Mouse (Mus musculus) lung, embryonic 15.5 days (tissue): ENCODE measurements at regions not wholly inside any gene's neighbourhood (a gene's known extent, or its start where the extent isn't known, plus 50 kb on each side); places are given as distances from the start of the nearest gene placed in this dataset.

Experiments used
- ATAC-seq: fragments of 200-750 bp; cut with Nextera tagmentation; 2 replicates; pipeline ENCODE4 v1.8.0; 2017; ENCODE audit warnings: moderate number of reproducible peaks, borderline replicate concordance; ENCODE audit not compliant: low FRiP score, low TSS enrichment; ENCODE audit errors: extremely low read depth
- H3K27ac ChIP-seq: fragments of 300-500 bp; sonication (generic); 2 replicates; pipeline ENCODE4 v1.5.1; 2015; ENCODE audit warnings: moderate library complexity, mild to moderate bottlenecking, inconsistent platforms
- H3K27me3 ChIP-seq: fragments of 300-500 bp; sonication (generic); 2 replicates; pipeline ENCODE4 v1.6.1; 2015; ENCODE audit warnings: inconsistent platforms
- H3K36me3 ChIP-seq: fragments of 300-500 bp; sonication (generic); 2 replicates; pipeline ENCODE4 v1.6.1; 2015; ENCODE audit warnings: inconsistent platforms
- H3K4me1 ChIP-seq: fragments of 300-500 bp; sonication (generic); 2 replicates; pipeline ENCODE4 v1.6.1; 2015; ENCODE audit warnings: inconsistent platforms
- H3K4me2 ChIP-seq: fragments of 300-500 bp; sonication (generic); 2 replicates; pipeline ENCODE4 v1.6.1; 2015; ENCODE audit warnings: inconsistent platforms, mild to moderate bottlenecking, moderate library complexity
- H3K4me3 ChIP-seq: fragments of 300-500 bp; sonication (generic); 2 replicates; pipeline ENCODE4 v1.5.1; 2015; ENCODE audit warnings: mild to moderate bottlenecking, inconsistent platforms
- H3K9ac ChIP-seq: fragments of 300-500 bp; sonication (generic); 2 replicates; pipeline ENCODE4 v1.6.1; 2015; ENCODE audit warnings: inconsistent platforms
- H3K9me3 ChIP-seq: fragments of 300-500 bp; sonication (generic); 2 replicates; pipeline ENCODE4 v1.6.1; 2016; ENCODE audit warnings: inconsistent platforms
- WGBS: fragments of 180-500 bp; shearing (Covaris S2); methylation state at CpG from one replicate; pipeline ENCODE4 v1.1.7; 2015; 5-methylcytosine and 5-hydroxymethylcytosine counted together

DNA sequence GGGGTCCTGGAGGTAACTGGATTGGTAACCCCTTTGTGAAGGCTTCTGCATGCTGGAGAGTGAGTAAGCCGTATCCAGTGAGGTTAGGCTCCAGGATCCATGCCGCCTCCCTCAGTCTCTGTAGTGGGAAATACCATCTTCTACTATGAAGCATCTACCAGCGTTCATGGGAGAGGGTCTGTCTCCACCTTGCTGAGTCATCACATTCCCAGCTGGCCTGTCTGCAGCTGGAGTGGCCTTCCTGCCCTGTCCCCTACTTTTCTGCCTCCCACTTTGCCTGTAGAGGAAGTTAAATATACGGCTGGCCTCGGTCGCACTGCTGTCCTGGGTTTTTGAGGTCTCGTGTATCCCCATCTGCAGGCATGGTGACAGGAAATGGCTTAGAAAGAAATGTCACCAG, 78.0 kb upstream of the Sec14l1 start:
- Histone ChIP-seq H3K36me3 (no peaks in the 10 kb centered on the region), H3K4me2 (no peak overlapping the region), H3K4me3 (no peak overlapping the region), H3K27ac (no peak overlapping the region), H3K9ac (no peak overlapping the region), H3K27me3 (no peaks in the 10 kb centered on the region; the same call in 1 of the 2 replicates), H3K4me1 (peaks cover 9% of the 10 kb centered on the region; the same call in 1 of the 2 replicates), H3K9me3 (no peaks in the 10 kb centered on the region)
- 39% methylated on average over 7 of the region's 7 CpGs for WGBS
- ATAC-seq, result no peak

- 35% methylated on average over 19 of the region's 20 CpGs for WGBS
- Histone ChIP-seq H3K4me1 (peaks cover 11% of the 10 kb centered on the region; the same call in 1 of the 2 replicates), H3K9ac (no peak overlapping the region), H3K27ac (no peak overlapping the region), H3K9me3 (no peaks in the 10 kb centered on the region), H3K4me3 (peak overlapping the region; percentile 17), H3K27me3 (peaks cover 4% of the 10 kb centered on the region; the same call in 1 of the 2 replicates), H3K36me3 (no peaks in the 10 kb centered on the region), H3K4me2 (peak overlapping the region; percentile 45)
- ATAC-seq, result peak; percentile 61; the same call in 1 of the 2 replicates
Observed at GRCm38 (mm10) chr11:117038282-117039106, 76.5 kb upstream of the Sec14l1 start.

DNA sequence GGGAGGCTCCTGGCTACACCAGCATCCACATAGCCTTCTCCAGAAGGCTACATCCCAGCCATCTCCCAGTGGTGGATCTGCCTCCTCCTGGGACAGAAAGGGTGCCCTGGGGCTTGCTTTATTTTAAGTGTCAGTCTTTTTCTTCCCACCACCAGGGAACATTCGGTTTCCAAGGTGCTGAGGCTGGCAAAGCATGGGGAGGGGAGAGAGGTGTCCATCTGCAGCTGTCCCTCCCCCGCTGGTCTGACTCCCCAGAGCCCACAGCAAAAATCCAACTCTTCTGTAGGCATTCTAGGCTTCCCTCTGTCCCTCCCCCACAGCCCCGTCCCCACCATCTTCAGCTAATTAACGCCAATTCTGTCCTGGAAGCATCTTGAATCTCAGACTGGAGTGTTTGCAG, 74.1 kb upstream of the Sec14l1 start:
- no peak overlapping the region for H3K4me2 ChIP-seq
- H3K36me3 ChIP-seq, result no peaks in the 10 kb centered on the region
- H3K27me3 ChIP-seq, result peaks cover 4% of the 10 kb centered on the region; the same call in 1 of the 2 replicates
- 13% methylated on average over 4 of the region's 4 CpGs for WGBS
- no peak for ATAC-seq
- H3K27ac ChIP-seq, result no peak overlapping the region
- no peak overlapping the region for H3K4me3 ChIP-seq
- H3K9ac ChIP-seq, result no peak overlapping the region
- H3K4me1 ChIP-seq, result peaks cover 11% of the 10 kb centered on the region; the same call in 1 of the 2 replicates
- H3K9me3 ChIP-seq, result no peaks in the 10 kb centered on the region

DNA sequence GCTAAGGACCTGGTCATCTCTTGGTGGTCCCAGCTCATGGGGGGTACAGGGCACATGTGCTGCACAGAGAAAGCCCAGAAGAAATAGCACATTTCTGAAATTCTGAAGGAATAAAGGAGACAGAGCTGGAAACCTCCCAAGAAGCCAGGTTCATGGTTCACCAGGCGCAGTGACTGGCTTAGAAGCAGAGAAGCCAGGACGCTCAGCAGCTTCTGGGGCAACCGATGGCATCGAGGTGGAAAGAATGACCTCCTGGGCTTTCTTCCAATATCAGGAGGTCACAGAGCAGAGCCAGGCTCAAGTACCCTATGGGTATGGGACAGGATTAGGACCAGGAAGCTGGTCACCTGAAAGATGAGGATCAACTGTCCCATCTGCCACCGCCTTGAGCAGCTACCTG, 72.6 kb upstream of the Sec14l1 start:
- WGBS, result 74% methylated on average over 5 of the region's 5 CpGs
- no peak overlapping the region for H3K9ac ChIP-seq
- H3K9me3 ChIP-seq, result no peaks in the 10 kb centered on the region
- H3K27ac ChIP-seq, result no peak overlapping the region
- ATAC-seq, result no peak
- no peaks in the 10 kb centered on the region for H3K36me3 ChIP-seq
- no peak overlapping the region for H3K4me3 ChIP-seq
- peaks cover 4% of the 10 kb centered on the region; the same call in 1 of the 2 replicates for H3K27me3 ChIP-seq
- no peak overlapping the region for H3K4me2 ChIP-seq
- H3K4me1 ChIP-seq, result peaks cover 9% of the 10 kb centered on the region; the same call in 1 of the 2 replicates

- ATAC-seq, result no peak
- no peaks in the 10 kb centered on the region for H3K36me3 ChIP-seq
- no peak overlapping the region for H3K27ac ChIP-seq
- no peak overlapping the region for H3K4me2 ChIP-seq
- H3K27me3 ChIP-seq, result peaks cover 4% of the 10 kb centered on the region; the same call in 1 of the 2 replicates
- no peak overlapping the region for H3K4me3 ChIP-seq
- no peaks in the 10 kb centered on the region for H3K9me3 ChIP-seq
- 4% methylated on average over 8 of the region's 8 CpGs for WGBS
- peaks cover 12% of the 10 kb centered on the region; the same call in 1 of the 2 replicates for H3K4me1 ChIP-seq
- no peak overlapping the region for H3K9ac ChIP-seq
Observed at GRCm38 (mm10) chr11:117043524-117043923, 71.4 kb upstream of the Sec14l1 start.

DNA sequence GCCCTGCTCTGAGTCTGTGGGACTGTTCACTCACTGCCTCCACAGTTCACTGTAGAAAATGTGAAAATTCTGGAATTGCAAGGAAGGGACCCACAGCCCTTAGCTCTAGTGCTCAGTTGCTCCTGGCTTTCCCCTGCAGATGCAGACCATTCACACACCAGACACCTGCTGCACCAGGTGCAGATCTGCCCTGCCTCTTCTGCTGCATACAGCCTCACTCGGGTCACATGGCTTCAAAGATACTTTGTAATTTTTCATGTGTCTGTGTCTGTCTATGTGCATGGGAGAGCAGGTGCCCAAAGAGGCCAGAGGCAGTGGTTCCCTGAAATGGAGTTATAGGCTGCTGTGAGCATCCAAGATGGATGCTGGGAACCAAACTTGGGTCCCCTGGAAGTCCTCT, 70.2 kb upstream of the Sec14l1 start:
- Histone ChIP-seq H3K4me2 (no peak overlapping the region), H3K9ac (no peak overlapping the region)
- 80% methylated on average over 1 of the region's 1 CpGs for WGBS

DNA sequence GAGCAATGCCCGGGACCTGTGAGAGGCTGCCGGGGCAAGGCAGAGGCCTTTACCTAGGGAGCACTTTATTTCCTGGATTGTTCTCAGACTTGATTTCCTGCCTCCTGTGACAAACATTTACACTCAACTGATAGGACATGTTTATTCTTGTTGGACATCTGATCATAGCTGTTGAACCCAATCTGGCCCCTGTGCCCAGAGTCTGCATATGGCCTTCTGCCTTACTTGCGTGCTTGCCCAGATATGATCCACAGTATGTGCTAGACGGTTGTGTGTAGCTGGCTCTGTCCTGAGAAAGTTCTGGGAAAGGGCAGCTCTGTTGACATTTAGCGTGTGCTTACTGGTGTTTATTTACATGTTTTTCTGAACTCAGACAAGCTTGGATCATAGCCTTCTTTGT, 68.3 kb upstream of the Sec14l1 start:
- H3K9me3 ChIP-seq, result no peaks in the 10 kb centered on the region
- H3K9ac ChIP-seq, result no peak overlapping the region
- ATAC-seq, result no peak
- peak overlapping the region; percentile 80; the same call in 1 of the 2 replicates for H3K27ac ChIP-seq
- H3K4me1 ChIP-seq, result peaks cover 12% of the 10 kb centered on the region; the same call in 1 of the 2 replicates
- 63% methylated on average over 5 of the region's 5 CpGs for WGBS
- no peak overlapping the region for H3K4me2 ChIP-seq
- H3K4me3 ChIP-seq, result no peak overlapping the region
- H3K36me3 ChIP-seq, result no peaks in the 10 kb centered on the region
- H3K27me3 ChIP-seq, result peaks cover 4% of the 10 kb centered on the region; the same call in 1 of the 2 replicates

More for the DNA sequence above, 70.2 kb upstream of the Sec14l1 start:
- H3K27ac ChIP-seq, result no peak overlapping the region
- no peak for ATAC-seq
- peaks cover 12% of the 10 kb centered on the region; the same call in 1 of the 2 replicates for H3K4me1 ChIP-seq
- H3K4me3 ChIP-seq, result no peak overlapping the region
- H3K9me3 ChIP-seq, result no peaks in the 10 kb centered on the region
- peaks cover 4% of the 10 kb centered on the region; the same call in 1 of the 2 replicates for H3K27me3 ChIP-seq
- H3K36me3 ChIP-seq, result no peaks in the 10 kb centered on the region

- Histone ChIP-seq H3K27me3 (peaks cover 3% of the 10 kb centered on the region; the same call in 1 of the 2 replicates), H3K9ac (no peak overlapping the region), H3K36me3 (no peaks in the 10 kb centered on the region), H3K4me2 (peak overlapping the region; percentile 17; the same call in 1 of the 2 replicates), H3K27ac (peak overlapping the region; percentile 80), H3K4me1 (peaks cover 12% of the 10 kb centered on the region; the same call in 1 of the 2 replicates), H3K4me3 (no peak overlapping the region), H3K9me3 (no peaks in the 10 kb centered on the region)
- peak; percentile 63; the same call in 1 of the 2 replicates for ATAC-seq
- 15% methylated on average over 22 of the region's 22 CpGs for WGBS
Observed at GRCm38 (mm10) chr11:117047172-117047950, 67.6 kb upstream of the Sec14l1 start.

GRCm38 (mm10) chr11:117048911-117049310, 66.1 kb upstream of the Sec14l1 start:
- Histone ChIP-seq H3K4me1 (peaks cover 10% of the 10 kb centered on the region; the same call in 1 of the 2 replicates), H3K36me3 (no peaks in the 10 kb centered on the region), H3K27me3 (no peaks in the 10 kb centered on the region), H3K4me2 (no peak overlapping the region), H3K4me3 (no peak overlapping the region), H3K27ac (no peak overlapping the region), H3K9ac (no peak overlapping the region), H3K9me3 (no peaks in the 10 kb centered on the region)
- no peak for ATAC-seq
- 81% methylated on average over 3 of the region's 3 CpGs for WGBS

DNA sequence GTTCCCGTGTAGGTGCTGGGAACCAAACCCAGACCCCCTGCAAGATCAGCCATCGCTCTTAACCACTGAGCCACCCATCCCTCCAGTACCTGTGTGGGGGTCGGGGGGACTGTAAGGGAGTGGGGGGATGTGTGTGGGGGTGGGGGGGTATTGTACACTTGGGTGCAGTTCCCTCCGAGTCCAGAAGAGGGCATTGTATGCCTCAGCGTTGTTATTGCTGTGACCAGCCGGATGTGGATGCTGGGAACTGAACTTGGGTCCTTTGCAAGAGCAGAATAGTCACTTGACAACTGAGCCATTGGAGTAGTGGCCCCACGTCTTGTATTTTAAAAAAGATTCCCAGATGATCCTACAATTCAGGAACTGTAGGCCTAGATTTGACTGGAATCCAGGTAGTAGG, 64.2 kb upstream of the Sec14l1 start:
- Histone ChIP-seq H3K9ac (no peak overlapping the region), H3K27ac (no peak overlapping the region), H3K4me1 (peaks cover 10% of the 10 kb centered on the region; the same call in 1 of the 2 replicates), H3K4me2 (no peak overlapping the region), H3K27me3 (no peaks in the 10 kb centered on the region), H3K9me3 (no peaks in the 10 kb centered on the region), H3K4me3 (no peak overlapping the region), H3K36me3 (no peaks in the 10 kb centered on the region)
- WGBS, result 91% methylated on average over 7 of the region's 7 CpGs
- ATAC-seq, result no peak

GRCm38 (mm10) chr11:117056958-117057357, 58.0 kb upstream of the Sec14l1 start:
- WGBS, result 10% methylated on average over 9 of the region's 9 CpGs

More at GRCm38 (mm10) chr11:117056958-117057357, 58.0 kb upstream of the Sec14l1 start:
- H3K9ac ChIP-seq, result no peak overlapping the region
- no peak for ATAC-seq
- H3K9me3 ChIP-seq, result no peaks in the 10 kb centered on the region
- no peaks in the 10 kb centered on the region for H3K36me3 ChIP-seq
- H3K4me1 ChIP-seq, result no peaks in the 10 kb centered on the region
- H3K27ac ChIP-seq, result no peak overlapping the region
- no peak overlapping the region for H3K4me2 ChIP-seq
- H3K4me3 ChIP-seq, result no peak overlapping the region
- H3K27me3 ChIP-seq, result no peaks in the 10 kb centered on the region
